Mouse (Mus musculus) embryonic facial prominence, embryonic 14.5 days (tissue): ENCODE measurements around the gene Taar1. TPM values are rescaled to one million over a fixed set of nuclear protein-coding genes. Genes with fewer than 3 reads are reported as not detected.
A peak's percentile ranks its signal among the peaks of the same experiment; 100 is the strongest.

ENCODE experiments used
- ATAC-seq: fragments of 200-750 bp; cut with Nextera tagmentation; 2 replicates; pipeline ENCODE4 v1.8.0; 2017; ENCODE audit warnings: low read depth, moderate number of reproducible peaks, moderate TSS enrichment
- DNase-seq: peaks from one replicate; pipeline ENCODE4 v3.0.0-alpha.2; 2015; ENCODE audit warnings: low spot score
- H3K27ac ChIP-seq: fragments of 300-500 bp; sonication (generic); replicated peaks from 2 replicates; pipeline ENCODE4 v1.5.1; 2014; ENCODE audit warnings: low read depth, mild to moderate bottlenecking, low read length, moderate library complexity
- H3K27me3 ChIP-seq: fragments of 300-500 bp; sonication (generic); replicated peaks from 2 replicates; pipeline ENCODE4 v1.6.1; 2014; ENCODE audit warnings: low read length; ENCODE audit not compliant: control insufficient read depth, insufficient read depth
- H3K36me3 ChIP-seq: fragments of 300-500 bp; sonication (generic); 2 replicates; pipeline ENCODE4 v1.6.1; 2014; ENCODE audit warnings: low read length, mixed read lengths; ENCODE audit not compliant: control insufficient read depth, insufficient read depth
- H3K4me1 ChIP-seq: fragments of 300-500 bp; sonication (generic); 2 replicates; pipeline ENCODE4 v1.6.1; 2014; ENCODE audit warnings: antibody characterized with exemption, low read length; ENCODE audit not compliant: control insufficient read depth, insufficient read depth
- H3K4me2 ChIP-seq: fragments of 300-500 bp; sonication (generic); 2 replicates; pipeline ENCODE4 v1.6.1; 2014; ENCODE audit warnings: low read depth, mild to moderate bottlenecking, low read length, moderate library complexity, mixed read lengths
- H3K4me3 ChIP-seq: fragments of 300-500 bp; sonication (generic); 2 replicates; pipeline ENCODE4 v1.5.1; 2014; ENCODE audit warnings: low read depth, mild to moderate bottlenecking, low read length
- H3K9ac ChIP-seq: fragments of 300-500 bp; sonication (generic); 2 replicates; pipeline ENCODE4 v1.6.1; 2014; ENCODE audit warnings: low read depth, mild to moderate bottlenecking, low read length, moderate library complexity, mixed read lengths
- H3K9me3 ChIP-seq: fragments of 300-500 bp; sonication (generic); 2 replicates; pipeline ENCODE4 v1.6.1; 2016; ENCODE audit warnings: low read length; ENCODE audit not compliant: control insufficient read depth
- WGBS: fragments of 180-500 bp; shearing (Covaris S2); extraction: QIAGEN DNeasy Blood & Tissue Kit; methylation state at CpG from one replicate; pipeline ENCODE4 v1.1.7; 2014; 5-methylcytosine and 5-hydroxymethylcytosine counted together
- polyA plus RNA-seq: library from polyadenylated mRNA; unstranded; fragments of >200 nt; fragmentation: Nextera tagmentation; extraction: Ambion mirVana; gene quantifications from 2 replicates; pipeline ENCODE4 v1.2.1, GENCODE M21; 2014

The Taar1 gene
- polyA plus RNA-seq, result not detected in 2 replicates

- ATAC-seq (no peak), DNase-seq (no peak)
- no peaks in the 10 kb centered on the region for H3K4me1 ChIP-seq
- H3K4me3 ChIP-seq, result no peak within 1 kb of the TSS
- 86% methylated on average over 4 of the region's 4 CpGs for WGBS
- no peak within 1 kb of the TSS for H3K27ac ChIP-seq
- H3K27me3 ChIP-seq, result no peaks in the 10 kb centered on the region
- no peaks in the 10 kb centered on the region for H3K36me3 ChIP-seq
- no peak within 1 kb of the TSS for H3K9ac ChIP-seq
- H3K4me2 ChIP-seq, result no peak within 1 kb of the TSS
- H3K9me3 ChIP-seq, result no peaks in the 10 kb centered on the region
Observed at GRCm38 (mm10) chr10:23920056-23920455, at the start of gene Taar1. Gene Taar1 (plus strand): TSS chr10:23920356.

GRCm38 (mm10) chr10:23880695-23881094 lies 39.5 kb upstream of the Taar1 start:
- Histone ChIP-seq H3K4me2 (no peak overlapping the region), H3K27ac (no peak overlapping the region), H3K4me1 (no peaks in the 10 kb centered on the region), H3K4me3 (no peak overlapping the region), H3K9me3 (no peaks in the 10 kb centered on the region), H3K36me3 (no peaks in the 10 kb centered on the region), H3K9ac (no peak overlapping the region), H3K27me3 (no peaks in the 10 kb centered on the region)
- ATAC-seq (no peak), DNase-seq (no peak)
- WGBS, result 87% methylated on average over 6 of the region's 6 CpGs

GRCm38 (mm10) chr10:23884910-23885309 lies 35.2 kb upstream of the Taar1 start:
- Histone ChIP-seq H3K9me3 (no peaks in the 10 kb centered on the region), H3K27me3 (no peaks in the 10 kb centered on the region), H3K4me1 (no peaks in the 10 kb centered on the region), H3K9ac (no peak overlapping the region), H3K27ac (no peak overlapping the region), H3K36me3 (no peaks in the 10 kb centered on the region), H3K4me2 (no peak overlapping the region), H3K4me3 (no peak overlapping the region)
- WGBS, result 92% methylated on average over 1 of the region's 1 CpGs
- no peak for ATAC-seq
- DNase-seq, result no peak

- Histone ChIP-seq H3K36me3 (no peaks in the 10 kb centered on the region), H3K9ac (no peak overlapping the region), H3K4me1 (no peaks in the 10 kb centered on the region), H3K9me3 (no peaks in the 10 kb centered on the region), H3K27me3 (no peaks in the 10 kb centered on the region), H3K27ac (no peak overlapping the region), H3K4me2 (no peak overlapping the region), H3K4me3 (no peak overlapping the region)
- no peak for DNase-seq
- WGBS, result 84% methylated on average over 3 of the region's 3 CpGs
- ATAC-seq, result no peak
Observed at GRCm38 (mm10) chr10:23886060-23886459, 34.1 kb upstream of the Taar1 start.

- H3K4me3 ChIP-seq, result no peak overlapping the region
- ATAC-seq (no peak), DNase-seq (no peak)
- WGBS, result 82% methylated on average over 1 of the region's 1 CpGs
- H3K9ac ChIP-seq, result no peak overlapping the region
- no peak overlapping the region for H3K4me2 ChIP-seq
- no peak overlapping the region for H3K27ac ChIP-seq
- peaks cover 4% of the 10 kb centered on the region; the same call in 1 of the 2 replicates for H3K4me1 ChIP-seq
- no peaks in the 10 kb centered on the region for H3K27me3 ChIP-seq
- no peaks in the 10 kb centered on the region for H3K9me3 ChIP-seq
- H3K36me3 ChIP-seq, result no peaks in the 10 kb centered on the region
Observed at GRCm38 (mm10) chr10:23892987-23893386, 27.2 kb upstream of the Taar1 start.

- ATAC-seq (no peak), DNase-seq (no peak)
- no peaks in the 10 kb centered on the region for H3K9me3 ChIP-seq
- H3K27me3 ChIP-seq, result no peaks in the 10 kb centered on the region
- H3K27ac ChIP-seq, result no peak within 1 kb of the TSS
- H3K36me3 ChIP-seq, result no peaks in the 10 kb centered on the region
- 30% methylated on average over 21 of the region's 21 CpGs for WGBS
- H3K4me3 ChIP-seq, result peak within 1 kb of the TSS; percentile 22
- peaks cover 4% of the 10 kb centered on the region; the same call in 1 of the 2 replicates for H3K4me1 ChIP-seq
- H3K9ac ChIP-seq, result no peak within 1 kb of the TSS
- H3K4me2 ChIP-seq, result peak within 1 kb of the TSS; percentile 48
Observed at GRCm38 (mm10) chr10:23894601-23895349, 25.4 kb upstream of the Taar1 start, which contains the start of gene Vnn1. Gene Vnn1 (plus strand): TSS chr10:23894688.

GRCm38 (mm10) chr10:23895376-23895775 lies 24.8 kb upstream of the Taar1 start:
- 74% methylated on average over 7 of the region's 7 CpGs for WGBS
- DNase-seq, result no peak
- no peaks in the 10 kb centered on the region for H3K36me3 ChIP-seq
- ATAC-seq, result no peak
- no peak overlapping the region for H3K9ac ChIP-seq
- peak overlapping the region; percentile 22; the same call in 1 of the 2 replicates for H3K4me3 ChIP-seq
- no peaks in the 10 kb centered on the region for H3K27me3 ChIP-seq
- H3K4me2 ChIP-seq, result no peak overlapping the region; the same call in 1 of the 2 replicates
- no peak overlapping the region for H3K27ac ChIP-seq
- H3K4me1 ChIP-seq, result peaks cover 4% of the 10 kb centered on the region; the same call in 1 of the 2 replicates
- H3K9me3 ChIP-seq, result no peaks in the 10 kb centered on the region

GRCm38 (mm10) chr10:23901119-23901518 lies 19.0 kb upstream of the Taar1 start:
- no peaks in the 10 kb centered on the region for H3K27me3 ChIP-seq
- WGBS, result 79% methylated on average over 3 of the region's 3 CpGs
- no peaks in the 10 kb centered on the region for H3K4me1 ChIP-seq
- H3K36me3 ChIP-seq, result no peaks in the 10 kb centered on the region
- no peak overlapping the region for H3K9ac ChIP-seq
- no peak overlapping the region for H3K4me2 ChIP-seq
- no peak for DNase-seq
- H3K9me3 ChIP-seq, result no peaks in the 10 kb centered on the region
- H3K4me3 ChIP-seq, result no peak overlapping the region
- no peak overlapping the region for H3K27ac ChIP-seq
- ATAC-seq, result no peak

GRCm38 (mm10) chr10:23905661-23906060 lies 14.5 kb upstream of the Taar1 start:
- Histone ChIP-seq H3K9ac (no peak overlapping the region), H3K27ac (no peak overlapping the region), H3K4me2 (no peak overlapping the region), H3K9me3 (no peaks in the 10 kb centered on the region), H3K4me1 (no peaks in the 10 kb centered on the region), H3K4me3 (no peak overlapping the region), H3K27me3 (no peaks in the 10 kb centered on the region), H3K36me3 (no peaks in the 10 kb centered on the region)
- DNase-seq (no peak), ATAC-seq (no peak)
- WGBS, result 95% methylated on average over 1 of the region's 1 CpGs
